Mouse (Mus musculus): ENCODE data around the gene AF067063. TPM values are rescaled to one million over a fixed set of nuclear protein-coding genes. Genes with fewer than 3 reads are reported as not detected.

AF067063 gene
- polyA plus RNA-seq, 1 experiment from 2014 or later, result not detected

DNA sequence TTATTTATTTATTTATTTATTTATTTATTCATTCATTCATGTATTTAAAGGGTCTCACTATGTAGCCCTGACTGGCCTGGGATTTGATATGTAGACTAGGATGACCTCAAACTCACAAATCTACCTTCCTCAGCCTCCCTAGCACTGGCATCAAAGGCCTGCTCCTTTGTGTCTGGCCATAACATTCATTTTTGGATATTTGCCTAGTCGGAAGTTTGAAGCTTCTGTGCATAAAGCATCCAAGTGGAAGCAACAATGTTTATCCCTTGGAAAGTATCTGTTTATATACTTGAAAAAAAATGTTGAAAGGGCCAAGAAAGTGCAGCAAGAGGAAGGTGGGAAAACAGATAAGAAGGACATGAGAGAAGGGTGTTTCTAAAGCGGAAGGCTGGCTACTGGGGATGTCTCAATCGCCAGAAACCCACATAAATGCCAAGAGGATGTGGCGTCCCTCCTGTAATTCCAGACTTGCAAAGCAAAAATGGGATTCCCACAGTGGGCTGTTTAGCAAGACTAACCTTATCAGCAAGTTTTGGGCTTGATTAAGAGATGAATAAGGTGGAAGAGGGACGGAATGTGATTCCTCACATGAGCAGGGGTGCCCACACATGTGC lies 37.1 kb downstream of the AF067063 start:
- 83% methylated on average over 5 of the region's 5 CpGs for WGBS
- H3K27me3 ChIP-seq, result no peaks in the 10 kb centered on the region
- peaks cover 18% of the 10 kb centered on the region for H3K4me1 ChIP-seq (replicated peaks)
- H3K9ac ChIP-seq, result no peak overlapping the region
- no peak overlapping the region for H3K4me2 ChIP-seq
- no peak overlapping the region for H3K27ac ChIP-seq
- H3K36me3 ChIP-seq, result peaks cover 2% of the 10 kb centered on the region; the same call in 1 of the 2 replicates
- no peak overlapping the region for H3K4me3 ChIP-seq
- ATAC-seq (ENCODE audit: low FRiP score), result no peak
- no peaks in the 10 kb centered on the region for H3K9me3 ChIP-seq

DNA sequence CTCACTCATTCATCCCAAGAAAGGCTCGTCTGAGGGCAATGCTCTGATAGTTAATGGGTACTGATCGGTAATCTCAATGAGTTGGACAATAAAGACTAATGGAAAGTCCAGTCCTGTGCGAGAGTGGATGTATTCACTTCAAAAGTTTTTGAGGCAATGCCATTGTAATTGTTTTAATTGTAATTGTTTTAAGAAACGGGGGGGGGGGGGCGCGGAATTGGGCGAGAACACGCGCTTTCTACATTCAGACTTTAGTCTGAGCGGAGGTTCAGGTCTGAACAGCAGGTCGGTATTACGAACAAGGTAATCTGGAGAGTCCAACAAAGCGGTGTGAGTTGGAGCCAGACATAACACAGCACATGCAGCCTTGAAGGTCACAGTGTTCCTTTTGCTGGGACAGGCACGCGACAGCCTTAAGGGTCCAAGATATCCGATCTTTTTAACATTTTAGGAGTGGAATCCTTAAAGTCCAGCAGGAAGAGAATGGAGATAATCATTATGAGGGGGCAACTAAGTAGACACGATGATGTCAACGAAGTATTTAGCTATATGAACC lies 38.4 kb downstream of the AF067063 start:
- H3K27ac ChIP-seq, result peak overlapping the region; percentile 98
- H3K4me2 ChIP-seq, result peak overlapping the region; percentile 70
- no peak for ATAC-seq (ENCODE audit: low FRiP score)
- H3K9ac ChIP-seq, result peak overlapping the region; percentile 97
- no peaks in the 10 kb centered on the region for H3K27me3 ChIP-seq
- WGBS, result 3% methylated on average over 18 of the region's 18 CpGs
- H3K36me3 ChIP-seq, result peaks cover 11% of the 10 kb centered on the region
- no peaks in the 10 kb centered on the region for H3K9me3 ChIP-seq
- peak overlapping the region; percentile 82 for H3K4me3 ChIP-seq
- H3K4me1 ChIP-seq (replicated peaks), result peaks cover 22% of the 10 kb centered on the region

- Histone ChIP-seq H3K9ac (peak within 1 kb of the TSS; percentile 97), H3K27me3 (no peaks in the 10 kb centered on the region), H3K9me3 (no peaks in the 10 kb centered on the region), H3K36me3 (peaks cover 13% of the 10 kb centered on the region), H3K27ac (peak within 1 kb of the TSS; percentile 98), H3K4me3 (peak within 1 kb of the TSS; percentile 82), H3K4me2 (peak within 1 kb of the TSS; percentile 70), H3K4me1 (replicated peaks) (peaks cover 23% of the 10 kb centered on the region)
- ATAC-seq (ENCODE audit: low FRiP score), result peak; percentile 96
- WGBS, result under 1% methylated on average over 67 of the region's 86 CpGs
Observed at GRCm38 (mm10) chr13:119790761-119791579, 39.0 kb downstream of the AF067063 start, which contains the start of gene Zfp131. Zfp131 (minus strand) TSS chr13:119790889.

DNA sequence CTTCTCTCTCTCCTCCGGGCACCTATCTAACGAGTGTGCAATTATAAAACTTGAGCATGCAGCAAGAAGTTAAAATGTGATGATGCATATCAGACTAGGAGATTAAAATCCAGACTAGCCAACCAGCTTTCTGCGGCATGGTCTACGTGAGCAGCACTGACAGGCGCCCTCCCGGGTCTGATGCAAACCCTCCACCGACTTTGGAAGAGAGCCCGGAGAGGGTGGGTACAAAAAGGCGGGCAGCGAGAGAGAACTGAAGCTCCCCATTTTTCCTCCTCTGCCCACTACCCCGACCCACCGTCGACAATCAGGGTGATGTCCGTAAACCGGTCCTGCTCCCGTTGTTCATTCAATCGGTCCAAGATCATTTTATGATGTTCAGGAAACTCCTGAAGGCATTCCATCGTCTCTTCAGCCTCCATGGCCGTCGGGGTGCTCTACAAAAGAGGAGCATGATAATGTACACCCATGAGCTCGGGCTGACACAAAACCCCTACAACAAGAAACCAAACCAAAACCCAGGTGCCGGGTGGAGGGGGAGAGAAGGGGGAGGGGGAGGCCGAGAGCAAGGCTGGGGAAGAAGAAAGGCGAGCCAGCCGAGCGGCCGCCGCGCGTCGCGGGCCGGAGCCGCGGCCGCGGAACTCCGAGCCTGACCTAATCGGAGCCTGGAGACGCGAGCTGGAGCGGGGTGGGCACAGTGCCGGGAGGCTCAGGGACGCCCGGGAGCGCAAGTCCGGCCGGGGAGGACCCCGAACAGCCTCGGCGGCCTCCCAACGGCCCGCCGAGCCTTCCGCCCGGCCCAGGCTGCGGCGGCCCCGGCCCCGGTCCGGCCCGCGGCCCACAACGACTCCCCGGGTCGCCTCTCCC lies 39.9 kb downstream of the AF067063 start:
- peak overlapping the region; percentile 57 for H3K4me2 ChIP-seq
- peaks cover 23% of the 10 kb centered on the region for H3K4me1 ChIP-seq (replicated peaks)
- H3K27ac ChIP-seq, result peak overlapping the region; percentile 98
- H3K27me3 ChIP-seq, result no peaks in the 10 kb centered on the region
- H3K9me3 ChIP-seq, result no peaks in the 10 kb centered on the region
- WGBS, result 1% methylated on average over 42 of the region's 66 CpGs
- H3K9ac ChIP-seq, result peak overlapping the region; percentile 97
- peak overlapping the region; percentile 82 for H3K4me3 ChIP-seq
- ATAC-seq (ENCODE audit: low FRiP score), result peak; percentile 74
- peaks cover 19% of the 10 kb centered on the region for H3K36me3 ChIP-seq

DNA sequence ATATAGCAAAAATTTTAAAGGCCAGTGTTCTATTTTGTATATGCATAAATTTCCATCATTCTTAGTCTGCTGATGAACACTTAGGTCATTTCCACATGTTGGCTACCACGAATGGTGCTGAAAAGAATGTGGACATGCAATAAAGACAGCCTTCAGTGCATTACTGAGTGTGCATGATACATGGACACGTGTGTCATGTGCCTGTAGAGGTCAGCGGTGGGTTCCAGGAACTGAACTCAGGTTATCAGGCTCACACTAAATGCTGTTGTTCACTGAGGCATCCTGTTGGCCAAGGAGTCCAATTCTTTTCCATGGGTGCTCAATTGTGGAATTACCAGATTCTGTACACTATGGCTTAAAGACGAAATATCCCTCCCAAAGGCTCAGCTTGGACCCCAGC lies 46.4 kb downstream of the AF067063 start:
- Histone ChIP-seq H3K4me2 (no peak overlapping the region), H3K9me3 (no peaks in the 10 kb centered on the region), H3K4me3 (no peak overlapping the region), H3K9ac (no peak overlapping the region), H3K4me1 (replicated peaks) (peaks cover 7% of the 10 kb centered on the region), H3K27me3 (no peaks in the 10 kb centered on the region), H3K27ac (no peak overlapping the region), H3K36me3 (peaks cover 67% of the 10 kb centered on the region)
- no peak for ATAC-seq (ENCODE audit: low FRiP score)
- WGBS, result 90% methylated on average over 4 of the region's 4 CpGs

Other genes with a start within 250 kb of the AF067063 start
- 0.30 and 0.49 TPM in 2 replicates for gene Ccl28, start 206.4 kb downstream of the AF067063 start, polyA plus RNA-seq (2015; fragmentation: Nextera tagmentation; extraction: Ambion mirVana)
- gene Hmgcs1, start 139.8 kb downstream of the AF067063 start, polyA plus RNA-seq (2015; fragmentation: Nextera tagmentation; extraction: Ambion mirVana), result 423 and 434 TPM in 2 replicates
- 3.0 and 3.7 TPM in 2 replicates for gene Nim1k, start 74.3 kb downstream of the AF067063 start, polyA plus RNA-seq (2015; fragmentation: Nextera tagmentation; extraction: Ambion mirVana)
- gene Zfp131, start 39.3 kb downstream of the AF067063 start, polyA plus RNA-seq (2015; fragmentation: Nextera tagmentation; extraction: Ambion mirVana), result 38.2 and 39.9 TPM in 2 replicates
- gene D13Ertd608e, start 5.8 kb upstream of the AF067063 start, polyA plus RNA-seq (2015; fragmentation: Nextera tagmentation; extraction: Ambion mirVana), result not detected in 2 replicates
- gene Tcstv1, start 64.6 kb upstream of the AF067063 start, polyA plus RNA-seq (2015; fragmentation: Nextera tagmentation; extraction: Ambion mirVana), result not detected in 2 replicates
- gene Gm21761, start 99.1 kb upstream of the AF067063 start, polyA plus RNA-seq (2015; fragmentation: Nextera tagmentation; extraction: Ambion mirVana), result not detected in 2 replicates
- gene B020031M17Rik, start 120.6 kb upstream of the AF067063 start, polyA plus RNA-seq (2015; fragmentation: Nextera tagmentation; extraction: Ambion mirVana), result not detected in 2 replicates
- gene Gm36079, start 196.8 kb upstream of the AF067063 start, polyA plus RNA-seq (2015; fragmentation: Nextera tagmentation; extraction: Ambion mirVana), result not detected in 2 replicates
- gene Gm21188, start 222.0 kb upstream of the AF067063 start, polyA plus RNA-seq (2015; fragmentation: Nextera tagmentation; extraction: Ambion mirVana), result not detected in 2 replicates